Mouse (Mus musculus) lung, postnatal 4 days (tissue): ENCODE data around the gene Zfc3h1.

Experiments used
- DNase-seq, 2 experiments: peaks; one replicate each; pipeline ENCODE4 v3.0.0; 2021

Zfc3h1 gene

GRCm38 (mm10) chr10:115478441-115479141, 93.8 kb downstream of the Zfc3h1 start:
- no peak for DNase-seq
